Mouse (Mus musculus): Measurements from ENCODE around the gene Podxl2. TPM values are rescaled to one million over a fixed set of nuclear protein-coding genes. Genes with fewer than 3 reads are reported as not detected.

Gene Podxl2
- total RNA-seq, 2 experiments from 2014 or later = 12.3 TPM; not detected in 1

DNA sequence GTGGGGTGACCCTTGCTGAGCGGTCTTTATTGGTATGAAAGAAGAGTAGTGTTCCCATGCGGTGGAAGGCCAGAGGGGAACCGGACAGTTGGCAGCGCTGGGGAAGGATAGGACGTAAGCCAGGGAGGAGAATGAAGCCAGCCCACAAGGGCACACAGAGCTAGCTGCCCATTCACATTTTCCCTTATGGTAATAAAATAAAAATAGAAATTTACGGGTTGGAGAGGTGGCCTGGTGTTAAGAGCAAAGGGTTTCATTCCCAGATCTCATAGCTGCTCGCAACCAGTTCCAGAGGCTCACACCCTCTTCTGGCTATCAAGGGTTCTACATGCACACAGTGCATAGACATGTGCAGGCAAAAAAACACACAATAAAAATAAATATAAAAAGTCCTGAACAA, 24.8 kb downstream of the Podxl2 start:
- no peak for ATAC-seq (replicated peaks; ENCODE audit: low FRiP score, poor library complexity, severe bottlenecking)

- ATAC-seq (replicated peaks; ENCODE audit: low FRiP score, poor library complexity, severe bottlenecking) = peak; percentile 46; the same call in 1 of the 2 replicates
These were observed 25.6 kb downstream of the Podxl2 start for GRCm38 (mm10) chr6:88849270-88849669.

DNA sequence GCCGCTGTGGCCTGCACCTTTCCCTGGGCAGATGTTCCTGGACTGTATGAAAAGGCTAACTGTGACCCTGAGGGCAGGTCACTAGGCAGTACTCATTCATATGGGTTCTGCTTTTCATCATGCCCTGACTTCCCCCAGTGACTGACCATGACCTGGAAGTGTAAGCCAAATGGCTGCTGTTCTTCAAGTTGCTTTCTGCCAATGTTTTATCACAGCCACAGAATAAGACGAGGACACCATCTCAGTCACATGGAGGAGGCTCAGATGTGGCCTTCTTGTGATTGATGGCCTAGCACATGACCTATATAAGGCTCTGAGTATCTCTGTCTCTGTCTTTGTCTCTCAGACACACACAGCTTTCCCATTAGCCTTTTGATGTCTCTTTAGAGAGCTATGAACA, 27.3 kb downstream of the Podxl2 start:
- ATAC-seq (replicated peaks; ENCODE audit: low FRiP score, poor library complexity, severe bottlenecking) = no peak

- ATAC-seq (replicated peaks; ENCODE audit: low FRiP score, poor library complexity, severe bottlenecking) = no peak
These were observed 29.8 kb downstream of the Podxl2 start for GRCm38 (mm10) chr6:88844901-88845565.

DNA sequence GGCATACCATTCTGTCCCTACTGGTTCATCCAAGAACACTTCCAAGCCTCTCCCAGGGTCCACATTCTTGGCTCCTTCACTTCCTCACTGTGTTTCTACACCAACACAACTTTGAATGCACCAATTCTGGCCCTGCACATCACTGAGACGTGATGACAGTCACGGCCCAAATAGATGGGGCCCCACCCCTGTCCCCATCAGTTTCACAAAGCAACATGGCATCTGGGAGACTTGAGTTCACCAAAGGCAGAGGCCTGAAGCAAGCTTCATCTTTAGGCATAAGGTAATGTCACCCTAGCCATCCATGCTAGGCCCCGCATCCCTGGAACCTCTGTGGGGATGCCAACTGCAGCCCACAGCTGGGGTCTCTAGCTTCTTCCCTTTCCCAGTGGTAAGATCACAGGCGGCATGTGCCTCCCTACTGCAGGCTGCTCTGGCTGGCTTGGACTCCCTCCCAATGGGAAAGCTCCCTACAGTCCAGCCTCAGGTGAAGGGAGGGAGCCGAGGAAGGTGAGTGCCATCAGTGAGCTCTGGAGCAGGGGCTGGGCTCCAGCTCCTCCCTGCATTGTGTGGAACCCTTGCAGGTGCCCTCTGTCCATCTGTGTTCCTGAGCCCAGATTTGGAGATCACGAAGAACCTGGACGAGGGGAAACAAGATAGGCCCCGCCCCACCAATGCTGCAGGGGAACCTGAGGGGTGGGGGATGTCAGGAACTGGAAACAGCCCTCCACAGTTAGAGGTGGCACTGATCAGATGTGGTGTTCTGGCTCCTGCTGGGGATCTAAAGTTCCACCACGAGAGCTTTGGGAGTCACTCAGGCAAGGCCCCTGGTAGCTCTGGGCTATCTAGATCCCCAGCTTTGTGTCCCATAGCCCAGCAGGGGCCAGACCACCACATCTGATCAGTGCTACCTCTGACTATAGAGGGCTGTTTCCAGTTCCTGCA, 30.8 kb downstream of the Podxl2 start:
- ATAC-seq (replicated peaks; ENCODE audit: low FRiP score, poor library complexity, severe bottlenecking) = no peak

DNA sequence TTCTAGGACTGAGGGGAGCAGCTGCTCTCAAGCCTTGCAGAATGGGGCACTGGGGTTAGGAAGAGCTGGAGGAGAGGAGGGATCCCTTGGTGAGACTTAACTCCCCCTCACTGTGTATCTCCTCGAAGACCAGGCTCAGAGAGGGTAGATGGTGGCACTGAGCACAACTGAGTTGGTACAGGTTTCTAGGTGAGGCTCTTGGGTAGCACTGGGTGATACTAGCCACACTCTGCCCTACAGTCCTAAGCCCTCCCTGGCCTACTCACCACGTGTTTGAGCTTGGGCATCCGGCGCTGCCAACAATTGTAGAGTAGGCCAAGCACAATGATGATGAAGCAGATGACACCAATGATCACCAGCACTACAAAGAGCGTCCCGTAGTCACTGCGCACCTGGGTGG, 31.6 kb downstream of the Podxl2 start:
- no peak for ATAC-seq (replicated peaks; ENCODE audit: low FRiP score, poor library complexity, severe bottlenecking)

GRCm38 (mm10) chr6:88842731-88843151, 32.1 kb downstream of the Podxl2 start:
- ATAC-seq (replicated peaks; ENCODE audit: low FRiP score, poor library complexity, severe bottlenecking) = no peak

DNA sequence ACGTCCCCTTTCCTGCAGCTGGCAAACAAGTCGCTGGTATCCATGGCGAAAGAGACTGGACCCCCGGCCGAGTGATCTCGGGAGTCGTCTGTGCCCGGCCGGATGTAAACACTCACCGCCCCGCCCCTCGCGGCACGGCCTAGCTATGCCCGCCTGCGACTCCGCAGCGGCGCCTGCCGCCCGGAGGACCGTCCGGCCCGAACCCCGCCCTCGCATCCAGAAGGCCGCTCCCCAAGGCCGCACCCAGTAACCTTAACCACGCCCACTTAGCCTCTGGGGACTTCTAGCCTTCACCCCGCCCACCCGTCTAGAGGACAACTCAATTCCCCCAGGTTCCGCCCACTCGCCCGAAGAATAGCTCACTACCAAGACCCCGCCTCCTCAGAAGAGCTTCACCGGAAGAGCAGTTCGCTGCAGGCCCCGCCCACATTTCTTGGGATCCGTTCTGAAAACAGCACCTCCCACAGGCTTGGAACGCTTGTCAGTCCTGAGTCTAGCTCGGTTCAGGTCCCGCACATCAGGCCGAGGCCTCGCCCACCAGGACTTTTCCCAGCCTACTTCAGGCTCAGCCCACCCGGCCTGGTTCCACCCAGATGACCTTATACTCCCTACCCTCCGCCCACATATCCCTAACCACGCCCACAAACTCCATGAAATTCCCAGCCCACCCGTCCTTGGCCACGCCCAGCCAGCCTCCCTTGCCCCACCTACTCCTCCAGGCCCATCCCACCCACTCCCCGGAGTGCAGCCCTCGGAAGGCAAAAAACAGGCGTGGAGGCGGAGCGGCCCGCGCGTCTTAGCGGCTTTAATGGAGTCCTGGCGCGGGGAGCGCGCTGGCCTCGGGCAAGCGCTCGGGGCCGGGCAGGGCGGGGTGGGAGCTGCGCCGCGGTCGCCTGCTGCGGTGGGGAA, 32.8 kb downstream of the Podxl2 start, which contains the start of gene Abtb1:
TSS of gene Abtb1 (minus strand) at position 204 of the 909 bp plus-strand sequence.
- peak; percentile 78 for ATAC-seq (replicated peaks; ENCODE audit: low FRiP score, poor library complexity, severe bottlenecking)

DNA sequence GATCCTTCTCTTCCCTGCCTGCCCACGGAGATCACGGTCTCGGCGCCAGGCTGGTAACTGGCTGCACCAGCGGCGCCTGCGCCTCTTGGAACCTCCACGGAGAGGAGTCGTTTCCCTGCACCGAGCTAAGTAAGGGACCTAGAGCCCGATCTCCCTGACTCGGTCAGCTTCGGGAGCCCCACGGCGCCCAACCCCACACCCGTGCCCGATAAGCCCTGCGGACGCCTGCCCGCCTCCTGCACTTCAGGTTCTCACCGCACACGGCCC, 33.4 kb downstream of the Podxl2 start:
- peak; percentile 37 for ATAC-seq (replicated peaks; ENCODE audit: low FRiP score, poor library complexity, severe bottlenecking)

DNA sequence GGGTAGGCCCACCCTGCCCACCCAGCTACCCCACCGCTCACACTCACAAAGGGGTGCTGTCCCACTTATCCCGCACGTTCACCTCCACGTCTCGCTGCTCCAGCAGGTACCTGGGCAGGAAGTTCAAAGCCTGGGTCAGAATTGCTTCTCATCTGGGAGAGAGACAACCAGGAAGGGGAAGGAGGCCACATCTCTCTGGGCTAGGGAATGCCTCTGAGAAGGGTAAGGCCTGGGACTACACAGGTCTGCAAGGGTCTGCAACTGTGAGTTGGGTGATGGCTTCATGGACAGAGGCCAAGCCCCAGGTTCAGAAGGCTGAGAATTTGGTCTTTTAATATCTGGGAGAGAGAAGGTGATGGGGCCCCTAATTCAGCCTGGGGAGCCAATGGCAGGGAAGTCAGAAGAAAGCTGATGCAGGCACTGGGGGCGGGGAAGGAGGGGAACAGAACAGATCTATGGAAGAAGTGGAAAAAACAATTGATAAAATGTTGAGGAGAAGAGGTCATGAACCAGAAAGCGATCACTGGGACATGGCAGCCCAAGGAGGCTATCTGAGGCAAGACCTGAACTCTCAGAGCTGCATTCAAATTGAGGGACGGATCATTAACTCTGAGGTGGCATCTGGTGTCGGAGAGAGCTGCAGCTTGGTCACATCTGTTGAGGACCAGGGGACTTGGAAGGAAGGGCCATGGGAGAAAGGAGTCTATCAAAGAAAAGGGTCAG, 33.9 kb downstream of the Podxl2 start:
- no peak for ATAC-seq (replicated peaks; ENCODE audit: low FRiP score, poor library complexity, severe bottlenecking)

DNA sequence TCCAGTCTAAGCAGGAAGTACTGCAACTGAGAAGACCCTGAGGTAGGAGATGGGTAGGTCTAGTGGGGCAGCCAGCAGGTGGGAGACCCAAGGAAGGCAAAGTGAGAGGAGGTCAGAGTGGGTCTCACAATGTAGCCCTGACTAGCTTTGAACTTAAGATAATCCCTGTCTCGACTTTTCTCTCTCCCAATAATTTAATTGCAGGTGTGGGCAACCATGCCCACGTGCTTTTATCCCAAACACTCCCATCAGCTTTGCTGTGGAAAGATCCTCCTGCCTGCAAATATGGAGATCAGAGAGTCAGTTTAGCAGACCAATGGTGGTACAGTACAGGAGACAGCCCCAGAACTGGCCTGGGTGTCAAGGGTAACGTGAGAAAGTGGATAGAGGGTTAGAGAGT, 34.6 kb downstream of the Podxl2 start:
- no peak for ATAC-seq (replicated peaks; ENCODE audit: low FRiP score, poor library complexity, severe bottlenecking)

GRCm38 (mm10) chr6:88839135-88839970, 35.5 kb downstream of the Podxl2 start:
- no peak for ATAC-seq (replicated peaks; ENCODE audit: low FRiP score, poor library complexity, severe bottlenecking)

DNA sequence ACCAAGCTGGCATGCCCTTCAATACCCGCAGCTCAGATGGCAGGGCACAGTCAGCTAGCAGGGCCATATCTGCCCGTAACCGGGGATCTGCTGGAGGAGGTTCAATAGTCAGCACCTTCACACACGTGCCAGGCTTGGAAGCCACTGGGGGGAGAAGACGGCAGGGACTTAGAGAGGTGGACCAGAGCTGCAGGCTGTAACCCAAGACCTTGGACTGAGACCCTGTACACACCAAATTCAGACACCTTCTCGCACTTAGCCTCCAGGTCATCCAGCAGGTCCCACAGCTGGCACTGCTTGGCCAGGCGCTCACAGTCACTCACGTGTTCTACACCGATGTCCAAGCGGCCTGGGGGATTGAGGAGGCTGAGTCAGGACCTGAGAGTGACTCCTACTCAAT, 36.2 kb downstream of the Podxl2 start:
- ATAC-seq (replicated peaks; ENCODE audit: low FRiP score, poor library complexity, severe bottlenecking) = no peak

- no peak for ATAC-seq (replicated peaks; ENCODE audit: low FRiP score, poor library complexity, severe bottlenecking)
These were observed 36.8 kb downstream of the Podxl2 start for GRCm38 (mm10) chr6:88837999-88838398.

GRCm38 (mm10) chr6:88836178-88836819, 38.5 kb downstream of the Podxl2 start:
- no peak for ATAC-seq (replicated peaks; ENCODE audit: low FRiP score, poor library complexity, severe bottlenecking)

DNA sequence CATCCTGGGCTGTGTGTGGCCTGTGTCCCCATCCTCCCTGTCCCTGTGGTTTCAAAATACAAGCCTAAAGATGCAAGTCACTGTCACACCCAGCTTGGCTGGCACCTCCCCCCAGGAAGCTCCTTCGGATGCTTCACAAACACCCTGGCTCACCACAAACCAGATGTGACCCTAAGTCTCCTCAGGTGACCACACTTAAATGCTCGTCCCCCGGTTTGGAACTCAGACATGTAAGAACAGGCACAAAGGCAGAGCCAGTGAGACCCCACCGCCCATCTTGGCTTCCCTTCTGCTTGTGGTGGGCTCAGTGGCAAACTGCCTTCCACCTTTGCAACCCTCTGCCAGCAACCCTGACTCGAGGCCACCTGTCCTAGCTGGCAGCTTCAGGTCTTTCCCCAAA, 39.8 kb downstream of the Podxl2 start:
- ATAC-seq (replicated peaks; ENCODE audit: low FRiP score, poor library complexity, severe bottlenecking) = peak; percentile 84

DNA sequence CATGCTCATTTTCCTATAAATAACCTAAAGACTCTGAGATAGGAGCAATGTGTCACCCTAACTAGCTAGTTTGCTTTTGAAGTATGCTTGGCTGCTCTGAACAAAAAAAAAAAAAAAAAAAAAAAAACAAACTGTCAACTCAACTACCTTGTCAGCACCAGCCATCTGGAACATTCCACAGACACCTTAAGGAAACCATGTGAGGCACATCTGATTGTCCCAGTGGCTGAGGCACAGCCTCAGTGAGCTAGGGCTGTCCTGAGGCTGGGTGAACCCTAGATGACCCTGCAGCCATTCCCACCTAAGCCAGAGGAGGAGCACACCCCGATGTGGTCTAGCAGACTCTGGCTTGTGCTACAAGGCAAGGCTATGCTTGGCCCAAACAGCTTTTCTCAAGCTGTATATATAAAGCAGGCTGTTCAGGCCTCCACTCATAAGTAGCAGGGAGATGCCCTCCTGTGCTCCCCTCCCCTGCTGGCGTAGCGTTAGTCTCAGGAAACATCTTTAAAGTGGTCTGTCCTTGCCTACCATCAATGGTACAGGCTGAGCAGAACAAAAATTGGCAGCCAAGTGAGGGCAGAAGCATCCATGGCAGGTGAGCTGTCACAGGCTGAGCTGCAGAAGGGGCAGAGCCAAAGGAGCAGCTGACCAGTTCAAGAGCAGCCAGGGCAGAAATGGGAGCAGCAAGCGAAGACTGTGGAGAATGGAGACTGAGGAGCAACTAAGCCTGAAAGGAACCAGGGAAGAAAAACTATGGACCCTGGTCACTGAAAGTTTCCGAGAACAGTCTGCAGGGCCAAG, 41.3 kb downstream of the Podxl2 start:
- no peak for ATAC-seq (replicated peaks; ENCODE audit: low FRiP score, poor library complexity, severe bottlenecking)
